Mouse (Mus musculus): ENCODE measurements at regions not wholly inside any gene's neighbourhood (a gene's known extent, or its start where the extent isn't known, plus 50 kb on each side); places are given as distances from the start of the nearest gene placed in this dataset.

GRCm38 (mm10) chr1:114835926-114836325 is 848.6 kb upstream of the Cntnap5a start:
- no peak for DNase-seq
- intact Hi-C loops (cut with DNase I) = no loop called here

GRCm38 (mm10) chr1:114849671-114850070 is 834.9 kb upstream of the Cntnap5a start:
- intact Hi-C loops (cut with DNase I) = no loop called here
- DNase-seq = no peak

GRCm38 (mm10) chr1:114860983-114861382 is 823.6 kb upstream of the Cntnap5a start:
- intact Hi-C loops (cut with DNase I) = no loop called here
- no peak for DNase-seq

GRCm38 (mm10) chr1:114862927-114863326 is 821.6 kb upstream of the Cntnap5a start:
- peak; percentile 8 for DNase-seq
- intact Hi-C loops (cut with DNase I) = no loop called here

GRCm38 (mm10) chr1:114875791-114876190 is 808.8 kb upstream of the Cntnap5a start:
- no peak for DNase-seq
- intact Hi-C loops (cut with DNase I) = no loop called here

Measured in left cerebral cortex, postnatal 4 days (tissue).